Mouse (Mus musculus) spleen, postnatal 10 days (tissue): Measurements from ENCODE around the gene Bglap.
"Not testable (repeated sequence)": the region's sequence is repeated elsewhere in the genome, so short reads cannot be mapped to it uniquely, and the experiment has no call there.

Source experiments
- DNase-seq, 2 experiments: peaks; one replicate each; pipeline ENCODE4 v3.0.0; 2021 to 2022; ENCODE audit warnings: low spot score in 2 of 2

The Bglap gene

GRCm38 (mm10) chr3:88395288-88395687, 11.0 kb upstream of the Bglap start:
- peak in 1 of 2 experiments; percentile 60 for DNase-seq

- DNase-seq: no peak
Observed at GRCm38 (mm10) chr3:88393776-88394375, 9.6 kb upstream of the Bglap start.

GRCm38 (mm10) chr3:88382383-88382782, 1.9 kb downstream of the Bglap start:
- DNase-seq: not testable (repeated sequence)

GRCm38 (mm10) chr3:88381389-88382315, 2.6 kb downstream of the Bglap start:
- peak in 1 of 2 experiments; percentile 64 for DNase-seq

- DNase-seq: not testable (repeated sequence)
Observed at GRCm38 (mm10) chr3:88378599-88378998, 5.7 kb downstream of the Bglap start, which contains the start of gene Bglap2. Gene Bglap2 (minus strand): TSS chr3:88378699.

- not testable (repeated sequence) for DNase-seq
Observed at GRCm38 (mm10) chr3:88376644-88377043, 7.6 kb downstream of the Bglap start.

- peak in 1 of 2 experiments; percentile 28 for DNase-seq
Observed at GRCm38 (mm10) chr3:88375750-88376626, 8.3 kb downstream of the Bglap start.

GRCm38 (mm10) chr3:88372643-88373042, 11.6 kb downstream of the Bglap start, which contains the start of gene Bglap3:
Gene Bglap3 (minus strand): TSS chr3:88372743.
- not testable (repeated sequence) for DNase-seq

- DNase-seq: not testable (repeated sequence)
Observed at GRCm38 (mm10) chr3:88368511-88368910, 15.8 kb downstream of the Bglap start.

- DNase-seq: not testable (repeated sequence)
Observed at GRCm38 (mm10) chr3:88367517-88367916, 16.7 kb downstream of the Bglap start.

- peak; percentile 35 to 74 for DNase-seq
Observed at GRCm38 (mm10) chr3:88366830-88367428, 17.3 kb downstream of the Bglap start.

- no peak for DNase-seq
Observed at GRCm38 (mm10) chr3:88365705-88366361, 18.4 kb downstream of the Bglap start.

- peak; percentile 81 to 88 for DNase-seq
Observed at GRCm38 (mm10) chr3:88364337-88364736, 19.9 kb downstream of the Bglap start, which contains the start of gene Paqr6. Gene Paqr6 (plus strand): TSS chr3:88364584.

GRCm38 (mm10) chr3:88363700-88364099, 20.6 kb downstream of the Bglap start:
- peak; percentile 35 to 62 for DNase-seq

GRCm38 (mm10) chr3:88361612-88362313, 22.5 kb downstream of the Bglap start:
- DNase-seq: no peak

GRCm38 (mm10) chr3:88361096-88361495, 23.2 kb downstream of the Bglap start:
- DNase-seq: no peak

GRCm38 (mm10) chr3:88359989-88360388, 24.3 kb downstream of the Bglap start:
- DNase-seq: no peak

- DNase-seq: no peak
Observed at GRCm38 (mm10) chr3:88359584-88359983, 24.7 kb downstream of the Bglap start.

- DNase-seq: no peak
Observed at GRCm38 (mm10) chr3:88354396-88355165, 29.7 kb downstream of the Bglap start.
